Mouse (Mus musculus) thymus, adult 2 months (tissue): ENCODE measurements around the gene Adam21. TPM values are rescaled to one million over a fixed set of nuclear protein-coding genes. Genes with fewer than 3 reads are reported as not detected.

Experiments
- DNase-seq: peaks from one replicate; pipeline ENCODE4 v3.0.0; 2021
- H3K27ac ChIP-seq: fragments of 200-500 bp; 2 replicates; pipeline ENCODE4 v1.5.1; 2012; ENCODE audit warnings: low read length, control low read depth; ENCODE audit not compliant: control insufficient read depth, insufficient read depth
- H3K27me3 ChIP-seq: fragments of 200-500 bp; 2 replicates; pipeline ENCODE4 v1.6.1; 2012; ENCODE audit warnings: mild to moderate bottlenecking, low read length, moderate library complexity, mixed read lengths; ENCODE audit not compliant: control insufficient read depth, insufficient read depth
- H3K36me3 ChIP-seq: fragments of 200-500 bp; 2 replicates; pipeline ENCODE4 v1.6.1; 2012; ENCODE audit warnings: mild to moderate bottlenecking, low read length, moderate library complexity; ENCODE audit not compliant: control insufficient read depth, insufficient read depth
- H3K4me1 ChIP-seq: fragments of 200-500 bp; replicated peaks from 2 replicates; pipeline ENCODE4 v1.6.1; 2012; ENCODE audit warnings: low read length; ENCODE audit not compliant: control insufficient read depth, insufficient read depth
- H3K4me3 ChIP-seq: fragments of 200-500 bp; 2 replicates; pipeline ENCODE4 v1.5.1; 2012; ENCODE audit warnings: mild to moderate bottlenecking, low read length, control low read depth, moderate library complexity; ENCODE audit not compliant: control insufficient read depth, insufficient read depth
- CTCF ChIP-seq: fragments of 200-500 bp; IDR thresholded peaks from 2 replicates; pipeline ENCODE4 v1.5.1; 2012; ENCODE audit warnings: mild to moderate bottlenecking, control low read depth, low read length, moderate library complexity, borderline replicate concordance; ENCODE audit not compliant: control insufficient read depth, poor library complexity, insufficient read depth; ENCODE audit errors: extremely low read depth
- POLR2A ChIP-seq: fragments of 200-500 bp; IDR thresholded peaks from 2 replicates; pipeline ENCODE4 v1.6.1; 2012; ENCODE audit warnings: mild to moderate bottlenecking, low read length, control low read depth, moderate library complexity; ENCODE audit not compliant: control insufficient read depth, poor library complexity, insufficient read depth; ENCODE audit errors: extremely low read depth
- whole genome bisulfite sequencing: fragments of 180-500 bp; shearing (Covaris S2); methylation state at CpG from one replicate; pipeline ENCODE4 v1.1.7; 2018; 5-methylcytosine and 5-hydroxymethylcytosine counted together
- polyA plus RNA-seq: library from polyadenylated mRNA; depleted of rRNA; stranded (reverse); fragments of >200 nt; gene quantifications from 2 replicates; pipeline ENCODE4 v1.2.3, GENCODE M21; 2012

Adam21 gene
- polyA plus RNA-seq, 1 experiment, result 0.07 TPM

DNA sequence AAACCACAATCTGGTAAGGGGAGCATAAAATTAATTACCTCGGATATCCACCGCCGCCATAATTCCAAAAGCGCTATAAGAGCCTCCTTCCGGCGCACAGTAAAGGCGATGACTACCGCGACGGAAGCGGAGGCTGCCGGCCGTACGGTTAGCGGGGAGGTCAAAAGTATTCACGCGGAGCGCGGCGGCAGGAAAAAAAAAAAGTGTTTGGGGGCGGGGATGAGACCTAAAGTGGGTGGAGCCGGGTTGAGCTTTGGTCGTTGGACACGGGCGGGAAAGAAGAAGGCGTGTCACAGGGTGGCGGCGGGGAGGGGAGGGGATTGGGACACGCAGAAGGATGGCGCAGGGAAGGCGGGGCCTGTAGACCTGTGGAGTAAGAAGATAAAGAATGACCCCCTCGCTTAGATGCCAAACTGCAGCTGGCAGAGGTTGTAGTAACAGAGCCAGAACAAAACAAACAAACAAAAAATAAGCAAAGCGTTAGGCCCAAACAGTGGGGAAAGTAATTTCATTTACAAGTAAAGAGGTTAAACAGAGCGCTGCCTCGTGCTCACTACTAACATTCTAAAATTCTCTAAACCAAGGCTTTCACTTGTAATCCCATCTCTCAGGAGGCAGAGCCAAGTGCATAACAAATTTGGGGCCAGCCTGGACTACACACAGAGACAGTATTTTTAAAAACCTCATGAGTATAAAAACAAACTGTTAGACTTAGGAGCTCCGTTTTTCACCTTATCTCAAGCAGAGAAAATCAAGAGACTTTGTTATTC lies 26.8 kb upstream of the Adam21 start, which contains the start of gene Med6:
Gene Med6, minus strand, starts transcription at position 107 of the 770 bp plus-strand sequence.
- 4% methylated on average over 35 of the region's 36 CpGs for WGBS
- Histone ChIP-seq H3K36me3 (peaks cover 4% of the 10 kb centered on the region; the same call in 1 of the 2 replicates), H3K27me3 (no peaks in the 10 kb centered on the region), H3K27ac (no peak within 1 kb of the TSS), H3K4me1 (no peaks in the 10 kb centered on the region), H3K4me3 (peak within 1 kb of the TSS; percentile 54)
- peak; percentile 89 for DNase-seq
- TF ChIP-seq CTCF (peak; percentile 43; the same call in 1 of the 2 replicates), POLR2A (peak; percentile 54)

DNA sequence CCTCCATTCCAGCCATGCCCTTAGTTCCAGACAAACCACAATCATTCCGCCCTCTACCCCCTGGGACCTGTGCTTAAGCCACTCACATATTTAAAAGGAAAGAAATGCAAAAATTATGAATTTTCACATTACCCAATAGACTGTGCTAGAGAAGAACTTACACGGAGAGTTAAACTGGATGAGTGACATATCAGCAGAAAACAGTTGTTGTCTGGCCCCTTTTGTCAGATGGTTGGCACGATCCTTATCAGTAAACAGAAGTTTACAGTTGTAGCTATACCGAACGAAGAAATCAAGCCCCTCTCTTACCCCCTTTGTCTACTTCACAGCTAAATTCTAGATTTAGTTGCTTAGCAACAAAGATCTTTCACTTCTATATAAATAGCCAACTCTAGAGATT lies 343 bp downstream of the Adam21 start:
- H3K27me3 ChIP-seq, result no peaks in the 10 kb centered on the region
- 89% methylated on average over 5 of the region's 5 CpGs for WGBS
- no peaks in the 10 kb centered on the region for H3K4me1 ChIP-seq

DNA sequence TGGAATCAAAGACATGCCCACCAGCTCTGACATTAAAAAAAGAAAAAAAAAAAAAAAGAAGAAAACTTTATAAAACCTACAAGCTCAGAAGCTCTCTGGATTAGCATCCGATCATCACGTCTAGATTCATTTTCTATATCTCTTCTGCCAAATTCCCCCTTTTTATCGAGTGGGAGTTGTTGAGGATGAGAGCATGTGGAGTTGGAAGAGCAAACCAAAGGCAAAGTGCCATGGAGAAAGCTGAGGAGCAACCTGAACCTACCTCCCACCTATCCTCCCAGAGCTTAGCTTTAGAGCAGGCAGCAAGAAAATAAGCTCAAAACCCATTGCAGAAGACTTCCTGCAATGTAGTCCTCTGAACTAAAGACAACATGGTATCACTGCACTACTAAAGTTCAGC lies 4.1 kb downstream of the Adam21 start:
- no peak for DNase-seq
- no peaks in the 10 kb centered on the region for H3K4me1 ChIP-seq
- no peaks in the 10 kb centered on the region for H3K36me3 ChIP-seq
- TF ChIP-seq POLR2A (no peak), CTCF (no peak)
- H3K27ac ChIP-seq, result no peak overlapping the region
- H3K4me3 ChIP-seq, result no peak overlapping the region
- WGBS, result 96% methylated on average over 3 of the region's 3 CpGs
- no peaks in the 10 kb centered on the region for H3K27me3 ChIP-seq

More for the DNA sequence above, 343 bp downstream of the Adam21 start:
- no peak overlapping the region for H3K27ac ChIP-seq
- no peak for DNase-seq
- no peak for TF ChIP-seq POLR2A
- TF ChIP-seq CTCF, result no peak
- no peaks in the 10 kb centered on the region; the same call in 1 of the 2 replicates for H3K36me3 ChIP-seq
- H3K4me3 ChIP-seq, result no peak overlapping the region

DNA sequence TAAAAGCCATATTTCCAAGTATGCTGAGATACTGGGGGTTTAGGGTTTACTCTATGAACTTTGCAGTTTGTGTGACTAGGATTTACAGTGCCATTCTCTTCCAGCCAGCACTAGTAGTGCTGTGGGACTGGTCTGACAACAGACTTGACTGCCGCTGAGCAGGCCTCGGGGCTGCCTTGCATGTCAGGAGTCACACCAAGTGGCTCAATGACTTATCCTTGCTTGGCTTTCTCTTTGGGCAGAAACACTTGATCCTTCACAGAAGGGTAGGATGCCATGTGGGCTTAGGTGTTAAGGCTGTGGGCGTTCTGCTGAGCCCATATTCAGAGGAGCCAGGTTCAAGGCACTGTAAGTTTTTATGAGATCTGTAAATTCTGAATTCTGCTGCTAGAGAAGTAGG lies 19.0 kb downstream of the Adam21 start:
- H3K36me3 ChIP-seq, result no peaks in the 10 kb centered on the region
- no peak overlapping the region for H3K27ac ChIP-seq
- H3K27me3 ChIP-seq, result no peaks in the 10 kb centered on the region
- H3K4me1 ChIP-seq, result no peaks in the 10 kb centered on the region
- 94% methylated on average over 3 of the region's 3 CpGs for WGBS
- TF ChIP-seq POLR2A (no peak), CTCF (no peak)
- DNase-seq, result no peak
- no peak overlapping the region for H3K4me3 ChIP-seq

DNA sequence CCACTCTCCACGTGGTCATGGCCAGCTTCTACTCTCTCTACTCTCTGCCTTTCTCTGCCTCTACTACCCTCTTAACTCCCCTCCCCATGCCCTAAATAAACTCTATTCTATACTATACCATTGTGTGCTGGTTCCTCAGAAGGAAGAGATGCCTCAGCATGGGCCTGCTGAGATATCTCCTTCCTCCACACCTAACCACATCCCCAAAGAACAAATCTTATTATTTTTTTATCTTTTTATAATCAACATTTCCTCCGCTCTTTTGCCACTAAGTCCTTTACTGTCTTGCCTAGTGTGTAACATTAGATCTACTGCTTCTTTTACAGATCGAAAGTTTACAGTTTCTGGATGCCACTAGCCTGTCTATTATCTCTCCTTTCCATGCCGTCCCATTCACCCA lies 21.1 kb downstream of the Adam21 start:
- Histone ChIP-seq H3K27ac (no peak overlapping the region), H3K4me3 (no peak overlapping the region), H3K27me3 (no peaks in the 10 kb centered on the region), H3K4me1 (no peaks in the 10 kb centered on the region), H3K36me3 (no peaks in the 10 kb centered on the region)
- TF ChIP-seq CTCF (no peak), POLR2A (no peak)
- WGBS, result 45% methylated on average over 4 of the region's 4 CpGs
- no peak for DNase-seq

DNA sequence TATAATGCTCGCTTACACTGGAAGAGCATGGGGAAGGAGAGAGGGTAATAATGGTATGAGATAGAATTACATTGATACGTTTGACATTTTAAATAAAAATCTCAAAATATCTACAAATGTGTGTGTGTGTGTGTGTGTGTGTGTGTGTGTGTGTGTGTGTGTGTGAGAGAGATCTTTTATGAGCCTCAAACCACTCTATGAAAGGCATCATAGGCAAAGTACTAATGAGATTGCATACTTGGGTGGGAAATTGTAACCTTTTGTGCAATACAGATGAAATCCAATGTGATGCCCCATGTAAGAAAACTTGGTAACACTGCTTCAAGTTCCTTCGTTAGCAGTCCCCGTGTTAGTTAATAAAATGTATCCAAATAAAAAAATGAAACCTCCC lies 35.2 kb downstream of the Adam21 start:
- peaks cover 2% of the 10 kb centered on the region; the same call in 1 of the 2 replicates for H3K4me1 ChIP-seq
- peak overlapping the region; percentile 46 for H3K27ac ChIP-seq
- H3K27me3 ChIP-seq, result no peaks in the 10 kb centered on the region
- TF ChIP-seq POLR2A (no peak), CTCF (no peak)
- H3K4me3 ChIP-seq, result peak overlapping the region; percentile 100
- H3K36me3 ChIP-seq, result no peaks in the 10 kb centered on the region
- no peak for DNase-seq
- WGBS, result 42% methylated on average over 4 of the region's 4 CpGs
